Mouse (Mus musculus): ENCODE measurements around the gene Zfp217.

Gene Zfp217

DNA sequence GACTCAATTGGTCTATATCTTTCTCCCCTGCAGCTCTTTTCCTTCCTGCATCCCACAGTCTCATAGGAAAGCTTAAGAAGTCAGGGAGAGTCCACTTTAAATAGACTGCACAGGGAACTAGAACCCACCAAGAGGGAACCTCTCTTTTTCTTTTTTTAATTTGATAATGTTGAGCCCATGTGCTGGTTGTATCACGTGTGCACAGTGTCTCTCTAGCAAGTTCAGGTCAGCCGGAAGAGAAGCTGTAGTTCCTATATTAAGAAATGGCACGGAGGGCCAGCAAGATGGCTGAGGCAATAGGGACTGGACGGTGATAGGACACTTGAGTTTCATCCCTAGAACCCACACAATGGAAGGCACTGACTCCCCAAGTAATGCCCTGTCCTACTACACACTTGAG lies 11.1 kb upstream of the Zfp217 start:
- DNase-seq (ENCODE audit: low read depth, low spot score) = no peak

DNA sequence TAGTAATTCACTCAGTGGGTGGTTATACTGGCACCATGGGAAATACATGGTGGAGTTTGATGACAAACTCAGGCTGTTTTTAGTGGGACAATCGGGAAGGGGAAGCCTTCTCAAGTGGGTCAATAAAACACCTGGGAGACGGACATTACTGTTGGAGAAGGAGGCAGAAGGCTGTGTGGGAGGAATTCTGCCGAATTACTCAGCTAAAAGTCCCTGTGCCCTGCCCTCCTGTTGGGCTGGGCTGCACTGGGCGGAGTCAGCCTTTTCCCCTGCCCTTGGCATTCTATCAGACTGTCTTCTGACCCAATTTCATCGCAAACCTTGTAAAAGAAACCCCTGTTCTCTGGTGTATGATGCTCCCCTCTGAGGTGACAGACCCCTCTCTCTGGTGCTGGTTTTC lies 10.3 kb upstream of the Zfp217 start:
- DNase-seq (ENCODE audit: low read depth, low spot score) = no peak

DNA sequence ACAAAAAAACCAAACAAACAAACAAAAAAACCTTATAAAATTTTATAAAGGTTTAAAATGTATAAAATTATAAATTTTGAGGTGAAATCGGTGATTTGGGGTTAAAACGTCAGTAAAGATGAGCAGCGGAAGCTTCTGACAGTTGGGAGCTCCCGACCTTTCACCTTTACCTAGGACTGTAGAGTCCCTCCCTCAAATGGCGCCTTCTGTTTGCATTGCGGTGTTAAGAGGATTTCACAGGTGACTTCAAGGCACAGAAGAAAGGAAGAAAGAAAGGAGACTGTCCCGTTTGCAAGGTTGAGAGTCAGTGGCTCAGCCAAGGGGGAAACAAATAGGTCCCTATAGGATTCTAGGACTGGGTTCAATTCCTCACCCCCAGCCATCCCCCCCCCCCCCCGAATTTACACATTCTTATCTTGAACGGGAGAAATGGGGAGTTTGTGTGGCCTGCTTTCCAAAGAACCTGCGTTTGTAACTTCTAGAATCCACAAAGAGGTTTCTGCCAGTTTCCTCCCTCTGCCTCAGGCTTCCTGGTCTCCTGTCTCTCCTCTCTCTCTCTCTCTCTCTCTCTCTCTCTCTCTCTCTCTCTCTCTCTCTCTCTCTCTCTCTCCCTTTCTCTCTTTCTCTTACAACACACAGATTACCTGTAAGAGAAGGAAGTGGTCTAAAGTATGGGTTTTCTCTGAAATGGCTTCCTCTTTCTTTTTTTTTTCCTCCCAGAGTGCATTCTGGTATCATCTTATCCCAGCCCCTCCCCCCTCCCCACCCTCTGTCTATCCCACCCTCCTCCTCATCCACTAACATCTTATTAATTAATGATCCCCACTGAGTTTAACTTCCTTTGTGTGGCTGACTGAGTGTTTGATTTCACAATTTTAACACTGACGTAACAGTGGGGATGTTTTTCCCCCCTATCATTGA lies 9.6 kb upstream of the Zfp217 start:
- no peak for DNase-seq (ENCODE audit: low read depth, low spot score)

DNA sequence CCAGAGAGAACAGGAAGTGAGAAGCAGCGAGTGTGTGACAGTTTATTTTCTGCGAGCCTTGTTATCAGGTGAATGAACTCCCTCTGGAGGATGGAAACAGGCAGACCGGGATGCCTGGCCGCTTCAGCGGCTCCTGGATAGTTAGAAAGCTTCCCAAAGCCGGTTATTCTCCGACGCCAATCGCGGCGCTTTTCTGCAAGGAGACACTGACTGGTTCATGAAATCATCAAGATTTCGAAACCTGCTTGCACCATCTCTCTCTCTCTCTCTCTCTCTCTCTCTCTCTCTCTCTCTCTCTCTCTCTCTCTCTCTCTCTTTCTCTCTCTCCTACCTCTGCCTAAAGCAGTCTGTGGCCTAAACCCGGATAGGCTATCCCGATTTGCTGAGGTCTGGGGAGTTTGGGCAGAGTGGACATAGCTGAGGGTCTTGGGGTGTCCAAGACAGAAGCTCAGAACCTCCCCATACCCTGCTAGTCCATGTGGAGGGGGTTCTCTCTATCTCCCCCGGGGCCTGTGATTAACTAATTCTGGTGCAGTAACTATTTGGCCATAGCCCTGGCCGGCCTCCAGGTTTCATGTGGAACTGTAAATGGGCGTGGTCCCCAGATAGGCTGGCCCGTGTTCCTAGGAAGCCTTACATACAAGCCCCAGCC lies 7.3 kb upstream of the Zfp217 start:
- peak; percentile 90 for DNase-seq (ENCODE audit: low read depth, low spot score)

DNA sequence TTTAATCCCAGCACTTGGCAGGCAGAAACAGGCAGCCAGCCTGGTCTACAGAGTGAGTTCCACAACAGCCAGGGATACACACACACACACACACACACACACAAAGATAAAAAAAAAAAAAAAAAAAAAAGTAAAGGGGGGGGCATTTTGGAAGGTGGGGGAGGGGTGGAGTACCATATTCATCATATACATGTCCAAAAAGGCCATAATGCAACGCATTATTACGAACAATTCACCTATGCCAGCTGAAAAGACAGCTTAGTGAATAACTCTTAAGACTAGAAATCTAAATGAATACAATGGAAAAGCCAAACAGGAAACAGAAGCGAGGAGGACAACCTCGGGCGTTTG lies 6.8 kb upstream of the Zfp217 start:
- no peak for DNase-seq (ENCODE audit: low read depth, low spot score)

DNA sequence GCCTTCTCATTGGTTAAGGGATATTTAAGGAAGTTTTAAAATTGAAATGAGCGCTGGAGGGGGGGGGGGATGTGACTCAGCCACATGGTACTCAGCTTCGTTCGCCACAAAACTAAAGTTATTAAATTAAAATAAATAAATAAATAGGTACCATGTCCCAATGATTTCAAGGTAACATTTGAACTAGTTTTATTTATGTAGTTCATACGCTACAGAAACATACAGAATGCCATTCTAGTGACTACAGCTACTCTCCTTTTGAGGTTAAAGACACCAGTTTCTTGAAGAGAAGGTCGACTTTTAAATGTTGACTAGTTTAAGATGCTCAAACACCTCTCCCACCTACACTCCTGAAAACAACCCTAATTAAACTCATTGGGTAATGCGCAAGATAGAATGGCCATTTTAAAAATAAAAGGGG lies 6.4 kb upstream of the Zfp217 start:
- DNase-seq (ENCODE audit: low read depth, low spot score) = peak; percentile 69

DNA sequence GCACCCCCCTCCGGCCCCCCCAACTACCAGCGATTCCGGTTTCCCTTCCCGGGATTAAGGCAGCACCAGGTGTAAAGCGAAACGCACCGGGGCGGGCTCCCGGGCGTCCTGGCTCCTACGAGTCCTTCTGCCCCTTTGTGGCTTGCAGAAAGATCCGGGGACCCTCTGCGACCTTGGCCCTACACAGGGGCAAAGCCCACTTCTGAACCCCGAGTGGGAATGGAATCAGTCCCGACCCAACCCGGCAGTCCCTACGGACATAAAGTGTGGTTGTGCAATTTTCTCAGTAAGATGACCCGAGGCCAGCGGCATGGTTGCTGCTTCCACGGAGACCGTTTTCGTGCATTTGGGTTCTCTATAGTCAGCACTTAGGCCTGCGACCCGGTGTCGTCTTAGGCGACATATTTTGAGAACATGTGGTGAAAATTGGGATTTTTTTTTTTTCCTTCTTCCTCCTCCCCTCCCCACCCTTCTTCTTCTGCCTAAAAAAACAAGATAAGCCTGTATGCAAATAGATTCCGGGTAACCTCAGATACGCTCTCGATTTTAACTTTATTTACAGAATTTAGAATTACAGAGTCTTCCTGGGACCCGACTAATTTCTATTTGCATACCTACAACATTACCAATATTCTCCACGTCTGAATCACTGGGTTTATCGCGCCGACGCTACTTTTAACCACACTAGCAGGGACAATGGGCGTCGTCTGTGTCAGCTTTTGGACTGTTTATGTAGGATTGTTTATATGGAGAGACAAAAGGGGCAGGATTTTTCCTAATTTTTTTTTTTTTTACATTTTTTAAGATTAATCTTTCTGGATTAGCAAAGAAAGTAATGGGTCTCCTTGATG lies 5.7 kb upstream of the Zfp217 start:
- DNase-seq (ENCODE audit: low read depth, low spot score) = peak; percentile 86

DNA sequence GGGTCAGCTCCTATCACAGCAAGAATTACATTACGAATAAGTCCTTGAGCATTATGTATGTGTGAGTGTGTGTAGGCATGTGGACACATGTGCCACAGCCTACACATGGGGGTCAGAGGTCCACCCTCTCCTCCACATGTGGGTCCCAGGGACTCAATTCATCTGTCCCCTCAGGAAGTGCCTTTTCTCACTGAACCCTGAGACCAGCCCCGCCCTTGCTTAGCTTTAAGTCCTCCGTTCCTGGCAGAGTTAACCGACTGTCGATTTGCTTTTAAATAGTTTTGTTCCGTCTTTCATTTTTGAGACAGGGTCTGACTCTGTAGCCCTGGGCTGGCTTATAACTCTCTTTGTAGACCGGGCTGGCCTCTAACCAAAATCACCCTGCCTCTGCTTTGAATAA lies 5.0 kb upstream of the Zfp217 start:
- peak; percentile 78 for DNase-seq (ENCODE audit: low read depth, low spot score)

DNA sequence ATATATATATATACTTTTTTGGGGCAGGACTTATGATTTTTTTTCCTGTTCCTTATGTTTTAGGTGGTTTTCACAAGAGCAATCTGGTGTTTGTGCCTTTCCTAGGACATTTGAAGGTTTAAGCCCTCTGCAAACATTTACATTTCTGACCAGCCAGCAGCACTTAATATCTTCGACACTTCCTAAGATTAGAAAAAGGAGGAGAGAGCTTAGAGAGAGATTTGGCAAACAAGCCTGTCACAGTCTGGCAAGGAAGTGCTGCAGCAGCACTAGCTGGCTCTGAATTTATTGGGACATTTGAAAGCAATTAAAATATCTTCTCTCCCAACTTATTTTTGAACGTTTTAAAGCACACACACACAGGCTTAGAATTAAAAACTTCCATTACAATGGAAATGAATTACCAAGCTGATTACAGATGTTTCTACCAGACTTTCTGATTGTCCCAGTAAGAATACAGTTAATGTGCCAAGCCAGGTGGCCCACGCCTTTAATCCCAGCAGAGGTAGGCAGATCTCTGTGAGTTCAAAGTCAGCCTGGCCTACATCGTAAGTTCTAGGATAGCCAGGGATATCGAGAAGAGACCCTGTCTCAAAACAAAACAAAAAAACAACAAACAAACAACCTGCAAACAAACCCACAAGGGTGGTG lies 4.3 kb upstream of the Zfp217 start:
- DNase-seq (ENCODE audit: low read depth, low spot score) = no peak

DNA sequence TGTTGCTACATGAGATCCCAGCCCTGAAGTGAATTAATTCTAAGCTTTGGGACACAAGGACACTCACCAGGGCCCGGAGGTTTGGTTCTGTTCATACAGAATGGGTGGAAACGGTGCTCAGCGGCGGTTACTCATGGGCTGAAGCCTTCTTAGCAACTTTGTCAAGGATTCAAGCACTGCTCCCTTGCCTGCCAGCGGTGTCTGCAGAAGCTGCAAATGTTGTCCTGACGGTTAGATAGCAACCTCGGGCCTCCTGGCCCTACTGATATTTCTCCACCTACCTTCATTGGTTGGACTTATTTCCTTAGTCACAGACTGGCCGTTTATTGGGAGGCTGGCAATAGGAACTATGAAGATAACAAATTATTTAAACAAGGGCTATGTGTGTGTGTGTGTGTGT lies 3.6 kb upstream of the Zfp217 start:
- peak; percentile 35 for DNase-seq (ENCODE audit: low read depth, low spot score)

DNA sequence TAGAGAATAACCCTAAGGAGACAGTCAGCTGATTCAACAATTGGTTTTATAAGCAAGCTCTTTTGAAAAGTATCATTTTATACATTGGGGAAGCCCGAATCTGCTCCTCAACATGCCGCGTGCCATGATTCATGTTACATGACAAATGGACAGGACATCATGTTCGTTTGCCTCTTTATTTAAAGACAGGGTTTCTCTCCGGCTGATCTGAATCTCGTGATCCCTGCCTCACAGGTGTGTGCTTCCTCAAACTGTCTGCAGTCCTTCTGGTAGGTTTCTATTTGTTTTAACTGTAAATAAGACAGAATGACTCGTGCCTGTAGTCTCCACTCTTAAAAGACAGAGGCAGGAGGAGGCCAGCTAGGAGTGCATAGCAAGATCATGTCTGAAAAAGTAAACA lies 925 bp upstream of the Zfp217 start:
- DNase-seq (ENCODE audit: low read depth, low spot score) = peak; percentile 86

DNA sequence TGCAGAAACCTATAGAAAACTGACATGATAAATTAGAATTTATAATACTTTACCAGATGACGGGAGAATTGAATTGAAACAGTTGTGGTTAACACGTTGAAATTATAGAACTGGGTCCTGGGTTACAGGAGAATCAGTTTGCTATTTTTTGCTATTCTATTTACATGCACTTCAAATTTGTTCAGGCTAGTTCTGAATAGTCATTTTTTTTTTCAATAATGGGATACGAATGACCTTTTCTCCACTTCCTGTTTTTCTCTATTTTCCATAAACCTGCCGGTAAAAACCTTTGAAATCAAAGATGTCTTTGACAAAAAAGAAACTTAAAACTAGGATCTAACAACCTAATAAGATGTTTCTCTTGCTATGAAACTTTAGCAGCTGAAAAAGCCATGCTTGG lies 733 bp downstream of the Zfp217 start:
- no peak for DNase-seq (ENCODE audit: low read depth, low spot score)

DNA sequence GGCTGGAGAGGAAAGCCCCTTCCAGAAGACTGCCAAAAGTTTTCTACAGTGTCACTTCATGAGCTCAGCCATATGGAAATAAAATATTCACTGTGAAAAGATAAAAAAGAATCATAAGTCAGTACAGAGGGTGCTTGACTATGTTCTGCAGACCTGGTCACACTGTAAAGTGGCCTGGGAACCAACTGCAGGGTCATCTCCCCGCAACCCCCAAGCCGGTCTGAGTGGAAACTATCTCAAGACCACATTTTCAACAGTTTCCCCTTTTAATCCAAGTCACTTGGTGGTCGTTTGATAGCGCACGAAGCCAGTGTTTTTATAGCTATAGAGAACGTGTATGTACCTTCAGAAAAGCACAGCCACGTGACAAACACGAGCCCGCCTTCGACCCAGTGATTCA lies 3.6 kb downstream of the Zfp217 start:
- DNase-seq (ENCODE audit: low read depth, low spot score) = no peak

DNA sequence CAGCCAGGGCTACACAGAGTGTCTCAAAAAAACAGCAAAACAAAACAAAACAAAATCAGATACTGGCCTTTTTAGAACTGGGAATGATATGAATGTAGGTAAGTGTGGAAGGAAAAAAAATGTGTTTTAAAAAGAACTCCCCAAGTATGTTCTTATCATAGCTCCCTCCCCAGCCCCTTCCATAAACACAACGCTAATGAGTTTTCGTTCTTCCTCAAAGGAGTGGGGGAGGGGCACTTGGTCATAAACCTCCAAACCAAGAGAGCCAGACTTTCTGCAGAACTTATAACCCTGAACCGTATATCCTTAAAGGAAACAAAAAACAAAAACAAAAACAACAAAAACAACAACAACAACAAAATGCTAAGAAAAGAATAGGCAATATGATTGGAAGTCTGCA lies 4.0 kb downstream of the Zfp217 start:
- no peak for DNase-seq (ENCODE audit: low read depth, low spot score)

DNA sequence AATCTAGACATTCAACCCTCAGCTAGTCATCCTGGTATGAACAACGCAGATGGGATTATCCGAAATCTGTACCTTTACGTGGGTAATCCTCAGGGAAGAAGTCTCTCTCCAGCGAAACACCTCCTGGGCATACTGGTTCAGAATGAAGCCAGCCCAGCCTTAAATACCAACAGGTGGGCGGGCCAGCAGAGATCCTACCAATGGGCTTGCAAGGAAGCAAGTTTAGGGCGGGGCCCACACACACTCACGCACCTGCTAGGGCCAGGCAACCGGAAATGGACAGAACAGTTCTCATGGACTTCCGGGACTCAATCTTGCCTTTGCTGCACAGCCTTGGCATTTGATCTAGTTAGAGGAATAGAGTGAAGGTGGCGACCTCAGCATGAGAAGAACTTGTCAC lies 5.4 kb downstream of the Zfp217 start:
- no peak for DNase-seq (ENCODE audit: low read depth, low spot score)

DNA sequence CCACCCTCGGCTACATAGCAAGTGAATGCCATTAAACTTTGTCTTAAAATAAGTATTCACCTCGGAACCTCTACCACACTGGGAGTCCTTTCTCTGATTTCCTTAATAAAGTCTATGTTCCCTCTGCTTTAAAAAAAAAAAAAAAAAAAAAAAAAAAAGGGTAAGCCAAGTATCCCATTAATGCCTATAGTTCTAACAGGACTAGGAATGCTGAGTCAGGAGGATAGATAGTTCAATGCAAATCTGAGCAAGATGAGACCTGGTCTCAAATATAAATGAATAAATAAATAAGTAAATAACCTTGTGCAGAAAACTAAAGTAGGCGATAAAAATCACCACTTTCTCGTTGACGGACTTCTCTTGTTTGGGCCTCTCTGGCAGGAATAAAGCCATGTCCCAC lies 6.4 kb downstream of the Zfp217 start:
- DNase-seq (ENCODE audit: low read depth, low spot score) = no peak

DNA sequence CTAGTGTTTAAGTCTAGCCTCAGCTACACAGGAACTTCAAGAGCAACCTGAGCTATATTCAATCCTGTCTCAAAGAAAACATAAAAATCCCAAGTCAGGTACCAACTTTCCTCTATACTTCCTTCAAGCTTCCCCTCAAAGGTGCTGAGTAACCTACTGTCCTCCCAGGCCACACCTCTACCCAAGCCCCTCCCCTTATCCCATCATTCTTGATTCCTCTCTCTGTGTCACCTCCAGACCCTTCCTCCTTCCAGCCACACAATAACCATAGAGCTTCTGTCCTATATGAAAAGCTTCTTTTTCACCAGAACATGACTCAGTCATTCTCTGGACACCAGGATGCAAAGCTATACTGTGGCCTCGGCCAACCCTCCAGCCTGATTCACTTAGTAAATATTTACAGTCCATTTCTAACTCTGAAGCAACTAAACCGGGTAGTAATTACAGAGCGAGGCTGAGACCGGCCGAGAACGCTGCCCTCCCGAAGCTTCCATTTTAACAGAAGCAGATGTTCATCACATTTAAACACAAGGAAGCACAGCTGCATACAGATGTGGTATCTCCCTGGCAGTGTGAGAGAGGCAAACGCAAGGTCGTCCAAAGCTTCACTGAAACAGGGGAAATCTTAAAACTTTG lies 8.4 kb downstream of the Zfp217 start:
- DNase-seq (ENCODE audit: low read depth, low spot score) = no peak

DNA sequence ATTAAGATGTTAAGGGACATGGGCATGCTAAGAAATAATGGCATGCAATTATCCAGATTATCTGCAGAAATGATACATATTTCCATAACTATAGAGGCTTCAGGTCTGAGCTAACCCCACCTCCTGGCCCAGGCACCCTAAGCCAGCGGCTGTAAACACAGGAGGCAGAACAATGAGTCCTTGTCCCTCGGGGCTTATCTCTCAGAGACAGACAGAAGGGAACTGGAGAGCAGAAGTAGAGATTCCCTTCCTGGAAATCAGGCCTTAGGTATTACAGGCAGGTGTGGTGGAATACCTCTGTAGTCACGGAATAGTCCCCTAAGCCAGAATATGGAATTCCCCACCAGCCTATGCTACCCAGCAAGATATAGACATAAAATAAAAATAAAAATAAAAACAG lies 11.0 kb downstream of the Zfp217 start:
- no peak for DNase-seq (ENCODE audit: low read depth, low spot score)

DNA sequence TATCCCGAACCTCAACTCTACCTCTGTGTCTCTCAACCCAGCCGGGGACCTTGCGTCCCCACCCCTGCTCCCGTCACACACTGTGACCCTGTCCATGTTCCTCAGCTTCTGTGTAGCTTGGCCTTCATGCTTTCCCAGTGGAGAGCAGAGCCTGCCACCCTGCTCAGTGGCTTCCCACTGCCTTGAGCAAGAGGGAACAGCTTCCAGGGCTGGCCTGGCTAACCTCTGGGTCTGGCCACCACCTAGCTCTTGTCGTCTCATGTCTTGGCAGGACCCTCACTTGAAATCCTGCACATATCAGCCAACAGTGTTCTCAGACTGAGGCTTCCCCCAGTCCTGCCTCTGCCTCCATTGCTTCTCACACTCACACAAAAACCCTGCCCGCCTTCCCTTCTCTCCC lies 12.1 kb downstream of the Zfp217 start:
- DNase-seq (ENCODE audit: low read depth, low spot score) = no peak

DNA sequence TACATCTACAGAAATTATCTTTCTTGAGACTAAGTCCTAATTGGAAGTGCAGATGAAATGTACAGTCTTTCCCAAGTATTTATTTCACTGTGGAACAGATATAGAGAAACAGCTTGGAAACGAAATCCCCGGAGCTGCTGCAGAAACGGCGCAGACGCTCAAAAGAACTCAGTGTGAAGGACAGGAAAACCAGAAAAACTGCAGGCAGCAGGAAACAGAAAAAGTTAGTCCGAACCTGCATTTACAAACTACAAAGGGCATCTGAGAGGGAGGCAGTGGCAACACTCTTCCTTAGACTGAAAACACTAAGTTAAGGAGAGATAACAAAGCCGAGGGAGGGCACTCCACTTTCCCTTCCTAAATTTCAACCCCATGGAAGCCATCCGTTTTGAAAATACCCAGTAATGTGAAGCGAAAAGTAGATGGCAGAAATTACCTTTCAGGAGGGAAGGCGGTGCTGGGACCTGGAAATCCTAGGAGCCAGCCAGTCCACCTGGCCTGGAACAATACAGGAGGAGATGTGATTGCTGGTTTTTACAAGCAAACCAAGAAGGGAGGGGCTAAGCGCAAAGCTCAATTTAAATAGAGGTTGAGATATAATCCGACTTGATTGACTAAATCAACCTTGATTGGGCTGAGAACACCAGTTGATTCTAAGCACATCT lies 13.7 kb downstream of the Zfp217 start:
- DNase-seq (ENCODE audit: low read depth, low spot score) = no peak
